Mouse (Mus musculus) G1E-ER4 (cell line): ENCODE measurements around the gene Shisa2. TPM values are rescaled to one million over a fixed set of nuclear protein-coding genes. Genes with fewer than 3 reads are reported as not detected.

Experiments used
- GATA1 ChIP-seq: IDR thresholded peaks from one replicate; pipeline ENCODE4 v1.8.0; 2012; ENCODE audit warnings: low read length, inconsistent platforms
- polyA plus RNA-seq: library from polyadenylated mRNA; stranded (reverse); fragments of >175 nt; gene quantifications from 2 replicates; pipeline ENCODE4 v1.2.3, GENCODE M21; 2012

Shisa2 gene
- polyA plus RNA-seq, result not detected in 2 replicates

GRCm38 (mm10) chr14:59625158-59625805 is at the start of gene Shisa2:
TSS of gene Shisa2 (plus strand) at chr14:59625308.
- TF ChIP-seq GATA1, result no peak

GRCm38 (mm10) chr14:59576385-59576784 is 48.7 kb upstream of the Shisa2 start:
- TF ChIP-seq GATA1, result no peak

- TF ChIP-seq GATA1, result no peak
Observed at GRCm38 (mm10) chr14:59590614-59591013, 34.5 kb upstream of the Shisa2 start.

- TF ChIP-seq GATA1, result no peak
Observed at GRCm38 (mm10) chr14:59591901-59592300, 33.2 kb upstream of the Shisa2 start.

- TF ChIP-seq GATA1, result no peak
Observed at GRCm38 (mm10) chr14:59592593-59592992, 32.5 kb upstream of the Shisa2 start.

- TF ChIP-seq GATA1, result no peak
Observed at GRCm38 (mm10) chr14:59594988-59595387, 30.1 kb upstream of the Shisa2 start.

- TF ChIP-seq GATA1, result no peak
Observed at GRCm38 (mm10) chr14:59597398-59598259, 27.5 kb upstream of the Shisa2 start, which contains the start of gene Cdadc1. TSS of gene Cdadc1 (minus strand) at chr14:59597959.

GRCm38 (mm10) chr14:59598260-59598627 is 26.9 kb upstream of the Shisa2 start:
- TF ChIP-seq GATA1, result no peak

GRCm38 (mm10) chr14:59604002-59604645 is 21.0 kb upstream of the Shisa2 start:
- TF ChIP-seq GATA1, result no peak

GRCm38 (mm10) chr14:59605671-59606353 is 19.3 kb upstream of the Shisa2 start:
- TF ChIP-seq GATA1, result no peak

- TF ChIP-seq GATA1, result no peak
Observed at GRCm38 (mm10) chr14:59607021-59607420, 18.1 kb upstream of the Shisa2 start.

GRCm38 (mm10) chr14:59612920-59613625 is 12.0 kb upstream of the Shisa2 start:
- no peak for TF ChIP-seq GATA1

- TF ChIP-seq GATA1, result no peak
Observed at GRCm38 (mm10) chr14:59616802-59617201, 8.3 kb upstream of the Shisa2 start.

GRCm38 (mm10) chr14:59624326-59624885 is 702 bp upstream of the Shisa2 start:
- TF ChIP-seq GATA1, result no peak
